Mouse (Mus musculus): Measurements from ENCODE around the gene Cyp4f18. TPM values are rescaled to one million over a fixed set of nuclear protein-coding genes. Genes with fewer than 3 reads are reported as not detected.
"Not testable (repeated sequence)": the region's sequence is repeated elsewhere in the genome, so short reads cannot be mapped to it uniquely, and the experiment has no call there.

The Cyp4f18 gene
- total RNA-seq (2021): not detected
- long read RNA-seq, experiment 1: 0 reads
- long read RNA-seq, experiment 2, partial matches to known transcripts: 0 of 1 reads
- long read RNA-seq, experiment 2, other reads (novel, unspliced or antisense): 0 of 1 reads

DNA sequence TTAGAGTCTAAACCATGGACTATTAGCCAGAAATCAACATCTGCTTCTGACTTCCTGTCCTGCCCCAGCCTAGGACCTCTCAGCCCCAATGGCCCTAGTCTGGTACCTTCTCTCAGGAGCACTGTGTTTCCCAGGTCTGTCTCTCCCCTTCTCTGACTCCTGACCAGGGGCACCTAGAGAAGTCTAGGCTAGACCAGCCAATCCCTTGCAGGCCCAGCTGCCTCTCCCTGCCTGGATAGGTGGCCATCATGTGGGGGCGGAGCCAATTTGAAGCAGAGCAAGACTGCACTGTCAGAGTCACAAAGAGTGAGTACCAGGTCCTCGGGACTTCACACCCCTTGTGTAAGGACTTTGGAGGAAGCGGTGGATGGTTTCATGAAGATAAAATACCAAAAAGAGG, at the start of gene Cyp4f18:
Gene Cyp4f18 (minus strand): TSS at position 154 of the 400 bp plus-strand sequence.
- DNase-seq (ENCODE audit: low spot score in 2 of 2): no peak

DNA sequence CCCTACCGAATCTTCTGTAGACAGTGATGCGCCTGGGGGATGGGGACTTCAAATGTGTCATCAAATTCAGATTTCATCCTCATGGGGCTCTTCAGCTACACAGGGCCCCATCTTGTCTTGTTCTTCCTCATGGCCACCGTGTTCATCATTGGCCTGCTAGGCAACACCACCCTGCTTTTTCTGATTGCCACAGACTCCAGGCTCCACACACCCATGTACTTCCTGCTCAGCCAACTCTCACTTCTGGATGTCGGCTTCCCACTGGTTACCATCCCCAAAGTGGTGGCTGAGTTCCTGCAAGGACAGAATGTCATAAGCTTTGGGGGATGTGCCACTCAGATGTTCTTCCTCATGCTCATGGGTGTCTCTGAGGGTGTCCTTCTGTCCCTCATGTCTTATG, 48.2 kb upstream of the Cyp4f18 start:
- DNase-seq (ENCODE audit: low spot score in 2 of 2): not testable (repeated sequence)

DNA sequence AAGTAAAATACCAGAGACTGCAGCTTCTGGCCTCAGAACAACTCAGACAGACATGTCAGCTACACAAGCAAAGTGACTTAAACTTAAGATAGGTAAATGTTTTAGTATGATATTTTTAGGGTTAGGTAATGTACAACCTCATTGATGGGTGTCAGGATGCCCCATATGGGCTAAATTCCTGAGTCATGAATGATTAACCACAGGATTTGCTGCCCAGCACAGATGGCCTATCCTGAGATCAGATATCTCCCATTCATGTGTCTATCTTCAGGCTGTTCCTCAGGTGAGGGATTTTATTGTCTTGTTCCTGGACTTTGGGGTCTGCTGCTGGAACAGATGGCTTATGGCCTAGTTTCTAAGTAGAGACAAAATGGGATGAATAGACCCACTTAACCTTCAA, 45.2 kb upstream of the Cyp4f18 start:
- not testable (repeated sequence) for DNase-seq (ENCODE audit: low spot score in 2 of 2)

DNA sequence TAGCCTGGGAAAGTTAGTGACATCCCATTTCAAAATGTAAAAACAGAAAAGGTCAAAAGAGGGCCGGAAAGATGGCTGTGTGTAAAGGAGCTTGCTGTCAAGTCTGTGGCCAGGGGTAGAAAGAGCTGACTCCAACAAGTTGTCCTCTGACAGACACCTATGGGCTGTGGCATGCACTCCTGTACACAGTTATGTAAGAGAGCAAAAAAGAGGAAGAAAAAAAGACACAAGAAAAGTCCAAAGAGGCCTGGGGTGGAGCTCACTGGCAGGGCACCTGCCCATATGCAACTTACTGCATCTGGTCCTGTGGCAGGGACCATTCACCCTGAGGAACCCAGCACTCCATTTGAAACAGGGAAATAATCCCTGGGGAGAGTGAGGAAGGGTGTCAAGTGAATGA, 33.1 kb upstream of the Cyp4f18 start:
- DNase-seq (ENCODE audit: low spot score in 2 of 2): no peak

- not testable (repeated sequence) for DNase-seq (ENCODE audit: low spot score in 2 of 2)
Measured at GRCm38 (mm10) chr8:72040918-72041317, 31.5 kb upstream of the Cyp4f18 start, which contains the start of gene Olfr372. Gene Olfr372, plus strand, starts transcription at chr8:72041218.

GRCm38 (mm10) chr8:72032926-72033325, 23.5 kb upstream of the Cyp4f18 start:
- DNase-seq (ENCODE audit: low spot score in 2 of 2): peak; percentile 26 to 39

DNA sequence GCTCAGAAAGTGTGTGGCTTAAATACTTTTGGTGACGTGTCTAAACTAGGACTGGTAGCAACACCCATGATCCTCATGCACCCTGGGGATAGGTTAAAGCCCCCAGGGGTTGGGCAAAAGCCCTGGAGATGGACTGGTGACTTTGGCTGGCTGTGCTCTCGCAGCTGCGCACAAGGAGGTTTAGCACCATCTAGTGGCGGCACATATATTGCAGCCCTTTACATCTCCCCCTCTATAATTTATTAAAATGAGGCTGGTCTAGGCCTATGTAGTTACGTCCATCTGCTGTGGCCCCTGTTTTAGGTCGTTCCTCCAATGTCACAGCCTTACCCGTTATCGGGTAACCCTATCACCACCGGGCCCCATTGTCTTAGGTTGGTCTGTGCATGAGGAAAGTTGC, 15.5 kb upstream of the Cyp4f18 start:
- DNase-seq (ENCODE audit: low spot score in 2 of 2): peak in 1 of 2 experiments; percentile 16

GRCm38 (mm10) chr8:72019816-72020215, 10.4 kb upstream of the Cyp4f18 start:
- DNase-seq (ENCODE audit: low spot score in 2 of 2): no peak

DNA sequence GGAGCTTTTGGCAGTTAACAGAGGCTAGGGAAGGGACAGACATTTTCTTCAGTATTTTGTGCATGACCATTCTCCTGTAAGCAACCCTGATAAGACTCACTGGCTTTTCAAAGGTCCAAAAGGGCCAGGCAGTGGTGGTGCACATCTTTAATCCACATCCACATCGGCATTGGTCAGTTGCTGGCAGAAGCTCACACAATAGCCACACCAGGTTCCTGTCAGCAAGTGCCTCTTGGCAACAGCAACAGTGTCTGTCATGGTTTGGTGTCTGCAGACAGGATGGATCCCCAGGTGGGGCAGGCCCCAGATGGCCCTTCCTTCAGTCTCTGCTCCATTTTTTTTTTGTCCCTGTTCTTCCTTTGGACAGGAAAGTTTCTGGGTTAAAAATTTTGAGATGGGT, 9.6 kb upstream of the Cyp4f18 start:
- DNase-seq (ENCODE audit: low spot score in 2 of 2): not testable (repeated sequence)

DNA sequence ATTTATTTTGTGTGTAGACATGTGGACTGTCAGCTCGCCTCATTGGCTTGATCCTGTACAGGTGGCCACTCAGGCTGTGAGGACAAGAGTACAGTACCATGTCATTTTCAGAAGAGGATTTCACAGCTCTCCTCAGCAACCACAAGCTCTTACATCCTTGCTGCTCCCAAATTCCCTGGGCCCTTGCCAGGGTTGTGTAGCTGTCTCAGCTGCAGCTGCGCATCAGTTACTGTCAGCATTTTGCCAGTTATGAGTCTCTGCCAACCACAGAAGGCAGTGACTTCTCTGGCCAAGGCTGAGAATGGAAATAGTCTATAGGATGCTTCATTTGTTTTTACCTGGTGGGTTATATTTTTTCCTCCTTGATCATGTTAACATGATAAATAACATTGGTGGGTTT, 8.7 kb upstream of the Cyp4f18 start:
- DNase-seq (ENCODE audit: low spot score in 2 of 2): peak; percentile 12 to 15

DNA sequence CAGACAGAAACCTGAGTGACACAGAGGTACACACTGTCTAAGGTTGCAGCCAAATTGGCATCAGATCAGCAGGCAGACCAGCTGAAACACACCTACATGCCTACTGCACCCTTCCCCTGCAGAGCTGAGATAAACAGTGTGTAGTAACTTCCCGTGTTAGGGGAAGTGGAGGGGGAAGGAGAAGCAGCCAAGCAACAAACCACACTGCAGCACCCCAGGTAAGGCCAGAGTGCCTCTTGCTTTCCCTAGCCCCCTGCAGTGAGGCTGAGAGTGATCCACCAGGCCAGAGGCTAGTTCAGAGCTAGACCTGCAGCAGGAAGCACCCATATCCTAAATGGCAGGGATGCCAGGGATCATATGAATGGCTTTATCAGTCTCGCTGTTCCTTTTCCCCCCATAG, 7.9 kb upstream of the Cyp4f18 start:
- not testable (repeated sequence) for DNase-seq (ENCODE audit: low spot score in 2 of 2)

DNA sequence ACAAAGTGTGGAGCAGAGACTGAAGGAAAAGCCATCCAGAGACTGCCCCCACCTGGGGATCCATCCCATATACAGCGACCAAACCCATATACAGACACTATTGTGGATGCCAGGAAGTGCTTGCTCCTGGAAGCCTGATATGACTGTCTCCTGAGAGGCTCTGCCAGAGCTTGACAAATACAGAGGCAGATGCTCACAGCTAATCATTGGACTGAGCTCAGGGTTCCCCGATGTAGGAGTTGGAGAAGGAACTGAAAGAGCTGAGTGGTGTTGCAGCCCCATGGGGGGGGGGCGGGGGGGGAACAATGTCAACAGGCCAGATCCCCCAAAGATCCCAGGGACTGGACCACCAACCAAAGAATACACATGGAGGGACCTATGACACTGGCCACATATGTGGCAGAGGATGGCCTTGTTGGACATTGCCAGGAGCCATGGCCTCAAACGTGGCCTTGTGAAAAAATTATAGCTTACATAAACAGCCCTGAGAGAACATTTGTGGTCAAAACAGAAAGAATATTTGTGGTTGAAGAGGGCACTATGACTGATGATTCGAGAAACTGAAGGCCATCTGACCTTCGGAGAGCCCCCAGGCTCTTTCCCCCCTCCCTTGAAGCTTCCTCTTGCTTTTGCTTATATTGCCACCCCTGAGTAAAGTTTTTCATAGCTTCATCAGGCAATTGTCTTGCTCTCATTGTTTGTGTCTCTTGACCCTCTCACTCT, 4.2 kb upstream of the Cyp4f18 start:
- DNase-seq (ENCODE audit: low spot score in 2 of 2): not testable (repeated sequence)

- DNase-seq (ENCODE audit: low spot score in 2 of 2): peak; percentile 9 to 18
Measured at GRCm38 (mm10) chr8:72008134-72008641, 1.2 kb downstream of the Cyp4f18 start.

- DNase-seq (ENCODE audit: low spot score in 2 of 2): no peak
Measured at GRCm38 (mm10) chr8:72006763-72007162, 2.7 kb downstream of the Cyp4f18 start.

GRCm38 (mm10) chr8:72005912-72006311, 3.5 kb downstream of the Cyp4f18 start:
- DNase-seq (ENCODE audit: low spot score in 2 of 2): no peak

- DNase-seq (ENCODE audit: low spot score in 2 of 2): no peak
Measured at GRCm38 (mm10) chr8:72002942-72003341, 6.5 kb downstream of the Cyp4f18 start.

- no peak for DNase-seq (ENCODE audit: low spot score in 2 of 2)
Measured at GRCm38 (mm10) chr8:72000223-72000622, 9.2 kb downstream of the Cyp4f18 start.

- DNase-seq (ENCODE audit: low spot score in 2 of 2): no peak
Measured at GRCm38 (mm10) chr8:71999434-71999833, 10.0 kb downstream of the Cyp4f18 start.

GRCm38 (mm10) chr8:71988867-71989599, 20.4 kb downstream of the Cyp4f18 start:
- no peak for DNase-seq (ENCODE audit: low spot score in 2 of 2)

DNA sequence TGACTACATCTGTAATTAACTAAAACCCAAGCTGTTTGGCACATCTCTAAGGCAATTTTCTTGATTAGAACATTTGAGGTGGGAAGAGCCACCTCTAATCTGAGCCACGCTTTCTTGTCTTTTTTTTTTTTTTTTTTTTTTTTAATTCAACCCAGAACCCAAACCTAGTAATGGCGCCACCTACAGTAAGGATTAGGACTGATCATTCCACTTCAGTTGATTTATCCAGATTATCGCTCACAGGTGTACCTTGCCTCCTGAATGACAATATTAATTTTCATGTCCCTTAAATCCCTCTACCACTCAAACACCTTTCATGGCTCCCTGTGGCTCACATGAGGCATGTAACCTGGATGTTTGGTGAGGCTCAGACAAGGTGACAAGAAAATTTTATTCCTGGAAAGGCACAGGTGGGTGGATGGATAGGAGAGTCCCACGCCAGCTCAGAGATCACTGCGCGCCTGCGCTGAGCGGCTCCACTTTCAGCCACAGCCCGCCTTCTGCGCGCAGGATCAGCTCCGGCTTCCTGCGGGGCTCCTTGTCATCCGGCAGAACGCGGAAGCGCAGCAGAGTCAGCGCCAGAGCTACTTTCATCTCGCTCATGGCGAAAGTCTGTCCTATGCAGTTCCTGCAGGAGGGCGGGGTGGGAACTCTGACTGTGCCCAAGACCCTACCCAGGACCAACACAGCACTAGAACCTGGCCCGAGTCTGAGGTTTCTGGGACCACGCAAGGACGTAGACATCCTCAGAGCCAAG, 21.1 kb downstream of the Cyp4f18 start:
- DNase-seq (ENCODE audit: low spot score in 2 of 2): peak; percentile 57 to 59

DNA sequence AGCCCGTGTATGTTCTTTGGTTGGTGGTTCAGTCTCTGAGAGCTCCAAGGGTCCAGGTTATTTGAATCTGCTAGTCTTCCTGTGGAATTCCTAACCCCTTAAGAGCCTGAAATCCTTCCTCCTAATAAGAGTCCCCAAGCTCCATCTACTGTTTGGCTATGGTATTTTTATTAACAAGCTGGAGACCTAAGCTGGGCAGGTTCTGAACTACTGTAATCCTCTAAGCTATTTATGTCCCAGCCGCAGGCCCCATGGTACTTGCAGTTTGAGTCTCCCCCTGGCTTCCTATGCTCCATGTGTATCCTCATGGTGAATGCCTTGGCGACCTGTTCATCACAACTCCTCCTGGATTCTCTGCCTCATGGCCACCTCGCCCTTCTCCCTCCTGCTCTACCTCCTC, 24.8 kb downstream of the Cyp4f18 start:
- peak in 1 of 2 experiments; percentile 18 for DNase-seq (ENCODE audit: low spot score in 2 of 2)

All from layer of hippocampus, postnatal 14 days (tissue).